Mouse (Mus musculus) testis, adult 2 months (tissue): ENCODE measurements around the gene Eepd1. TPM values are rescaled to one million over a fixed set of nuclear protein-coding genes. Genes with fewer than 3 reads are reported as not detected.

Experiments used
- H3K27ac ChIP-seq: fragments of 200-500 bp; 2 replicates; pipeline ENCODE4 v1.5.1; 2012; ENCODE audit warnings: low read depth, low read length; ENCODE audit not compliant: control insufficient read depth, insufficient read depth
- H3K27me3 ChIP-seq: fragments of 200-500 bp; 2 replicates; pipeline ENCODE4 v1.6.1; 2012; ENCODE audit warnings: mild to moderate bottlenecking, low read length, moderate library complexity; ENCODE audit not compliant: control insufficient read depth, insufficient read depth
- H3K36me3 ChIP-seq: fragments of 200-500 bp; 2 replicates; pipeline ENCODE4 v1.6.1; 2012; ENCODE audit warnings: mild to moderate bottlenecking, low read length; ENCODE audit not compliant: control insufficient read depth, insufficient read depth
- H3K4me1 ChIP-seq: fragments of 200-500 bp; 2 replicates; pipeline ENCODE4 v1.6.1; 2012; ENCODE audit warnings: low read length; ENCODE audit not compliant: control insufficient read depth, insufficient read depth
- H3K4me3 ChIP-seq: fragments of 200-500 bp; 2 replicates; pipeline ENCODE4 v1.5.1; 2012; ENCODE audit warnings: low read depth, mild to moderate bottlenecking, low read length, moderate library complexity, mixed read lengths; ENCODE audit not compliant: control insufficient read depth
- CTCF ChIP-seq: fragments of 200-500 bp; IDR thresholded peaks from 2 replicates; pipeline ENCODE4 v1.5.1; 2012; ENCODE audit warnings: low read depth, mild to moderate bottlenecking, inconsistent platforms, low read length, moderate library complexity; ENCODE audit not compliant: control insufficient read depth, insufficient read depth, insufficient replicate concordance
- POLR2A ChIP-seq: fragments of 200-500 bp; IDR thresholded peaks from 2 replicates; pipeline ENCODE4 v1.6.1; 2012; ENCODE audit warnings: low read depth, mild to moderate bottlenecking, inconsistent platforms, low read length, moderate library complexity; ENCODE audit not compliant: control insufficient read depth
- polyA plus RNA-seq: library from polyadenylated mRNA; depleted of rRNA; stranded (reverse); fragments of >200 nt; gene quantifications from 2 replicates; pipeline ENCODE4 v1.2.3, GENCODE M21; 2012; rRNA removed

Gene Eepd1
- polyA plus RNA-seq, 1 experiment = 3.4 TPM

- Histone ChIP-seq H3K27me3 (no peaks in the 10 kb centered on the region), H3K4me3 (no peak overlapping the region), H3K27ac (no peak overlapping the region), H3K4me1 (no peaks in the 10 kb centered on the region), H3K36me3 (no peaks in the 10 kb centered on the region)
- TF ChIP-seq CTCF = no peak
- TF ChIP-seq POLR2A = no peak
Measured at GRCm38 (mm10) chr9:25592355-25592955, 111.1 kb downstream of the Eepd1 start.

GRCm38 (mm10) chr9:25624744-25625143 lies 143.4 kb downstream of the Eepd1 start:
- TF ChIP-seq POLR2A (no peak), CTCF (no peak)

GRCm38 (mm10) chr9:25629531-25630099 lies 148.3 kb downstream of the Eepd1 start:
- H3K4me1 ChIP-seq = no peaks in the 10 kb centered on the region
- H3K4me3 ChIP-seq = no peak overlapping the region
- no peaks in the 10 kb centered on the region for H3K36me3 ChIP-seq
- H3K27me3 ChIP-seq = no peaks in the 10 kb centered on the region
- no peak overlapping the region for H3K27ac ChIP-seq
- TF ChIP-seq CTCF (no peak), POLR2A (no peak)

More at GRCm38 (mm10) chr9:25624744-25625143, 143.4 kb downstream of the Eepd1 start:
- H3K36me3 ChIP-seq = no peaks in the 10 kb centered on the region
- no peak overlapping the region for H3K27ac ChIP-seq
- no peaks in the 10 kb centered on the region for H3K4me1 ChIP-seq
- no peaks in the 10 kb centered on the region for H3K27me3 ChIP-seq
- no peak overlapping the region for H3K4me3 ChIP-seq

Other genes with a start within 250 kb of the Eepd1 start
- 6.2 and 8.8 TPM in 2 replicates for gene Sept7, start 229.1 kb upstream of the Eepd1 start, polyA plus RNA-seq